Comparison of ENCODE assay signal across 9 mouse cellular contexts in genomic region chr14:39472146-39472751, GRCm38 (mm10). TPM values are rescaled to one million over a fixed set of nuclear protein-coding genes. Genes with fewer than 3 reads are reported as not detected.
DNase-seq lines count a peak whose midpoint lies in the region; ATAC-seq lines count a peak whose summit lies in the region.
"Had no signal": no experiment of that assay in that cellular context is flagged by ENCODE, and none has a peak within 500 bp of the region (broad histone marks: within the 10 kb centered on the region; RNA-seq: fewer than 3 reads in every experiment).

No protein-coding gene starts in this region.

- H3K9ac ChIP-seq in heart, embryonic 13.5 days: peak overlapping the region; percentile 48; the same call in 1 of the 2 replicates
- peak overlapping the region; percentile 84 for H3K9ac ChIP-seq in midbrain, embryonic 13.5 days (replicated peaks)

- no peak for ATAC-seq in heart, embryonic 13.5 days (ENCODE audit: extremely low read depth, insufficient number of reproducible peaks, low FRiP score, low TSS enrichment)
- peak; percentile 62 for ATAC-seq in midbrain, embryonic 13.5 days

- 3% methylated on average over 53 of the region's 56 CpGs for WGBS in heart, embryonic 13.5 days
- WGBS in forebrain, embryonic 10.5 days: under 1% methylated on average over 51 of the region's 56 CpGs
- under 1% methylated on average over 52 of the region's 56 CpGs for WGBS in midbrain, embryonic 13.5 days

- H3K4me1 ChIP-seq in heart, embryonic 13.5 days: peaks cover 20% of the 10 kb centered on the region
- H3K4me1 ChIP-seq in forebrain, embryonic 10.5 days: peaks cover 36% of the 10 kb centered on the region
- H3K4me1 ChIP-seq in midbrain, embryonic 13.5 days (replicated peaks): peaks cover 25% of the 10 kb centered on the region; the same call in 1 of the 2 replicates

- H3K4me2 ChIP-seq in heart, embryonic 13.5 days: peak overlapping the region; percentile 78
- peak overlapping the region; percentile 82 for H3K4me2 ChIP-seq in midbrain, embryonic 13.5 days (replicated peaks)

- H3K36me3 ChIP-seq in heart, embryonic 13.5 days: no peaks in the 10 kb centered on the region
- no peaks in the 10 kb centered on the region for H3K36me3 ChIP-seq in forebrain, embryonic 10.5 days (replicated peaks)
- no peaks in the 10 kb centered on the region for H3K36me3 ChIP-seq in midbrain, embryonic 13.5 days

- no peaks in the 10 kb centered on the region for H3K9me3 ChIP-seq in heart, embryonic 13.5 days
- H3K9me3 ChIP-seq in forebrain, embryonic 10.5 days: no peaks in the 10 kb centered on the region
- H3K9me3 ChIP-seq in midbrain, embryonic 13.5 days: no peaks in the 10 kb centered on the region

- peak overlapping the region; percentile 55 for H3K4me3 ChIP-seq in heart, embryonic 13.5 days
- H3K4me3 ChIP-seq in forebrain, embryonic 10.5 days: peak overlapping the region; percentile 66
- H3K4me3 ChIP-seq in midbrain, embryonic 13.5 days (replicated peaks): peak overlapping the region; percentile 76

- peaks cover 94% of the 10 kb centered on the region for H3K27me3 ChIP-seq in heart, embryonic 13.5 days (replicated peaks)
- H3K27me3 ChIP-seq in forebrain, embryonic 10.5 days (ENCODE audit: poor library complexity, severe bottlenecking): peaks cover 70% of the 10 kb centered on the region
- H3K27me3 ChIP-seq in midbrain, embryonic 13.5 days: peaks cover 34% of the 10 kb centered on the region
- H3K27me3 ChIP-seq: CH12.LX had no signal

- no peak for DNase-seq in heart, adult 8-10 months (ENCODE audit: low spot score)
- DNase-seq in brain, adult 2 months (ENCODE audit: low read depth, low spot score): peak; percentile 47
- DNase-seq in forebrain, embryonic 10.5 days (ENCODE audit: extremely low spot score, low spot score): no peak
- DNase-seq in layer of hippocampus, adult 9-11 months: peak; percentile 24
- DNase-seq in ovary, postnatal 14 days (ENCODE audit: low spot score): no peak
- DNase-seq in adrenal gland, adult 8-10 months: no peak

- no peak overlapping the region for H3K27ac ChIP-seq in heart, embryonic 13.5 days (replicated peaks)
- peak overlapping the region; percentile 82 for H3K27ac ChIP-seq in forebrain, embryonic 10.5 days
- peak overlapping the region; percentile 94 for H3K27ac ChIP-seq in midbrain, embryonic 13.5 days

RNA-seq across cellular contexts. Expression of gene Nrg3, which starts 0.6 kb away (rescaled TPM):
- polyA plus RNA-seq in heart, embryonic 13.5 days (2015; fragmentation: Nextera tagmentation; extraction: Ambion mirVana): 0.11 TPM in 1 of 2 replicates, not detected in the other
- total RNA-seq in heart, adult 8-10 months (2022): not detected
- 0.37 and 0.43 TPM in 2 replicates for polyA plus RNA-seq in forebrain, embryonic 10.5 days (2016; fragmentation: Nextera tagmentation; extraction: Ambion mirVana)
- polyA plus RNA-seq in midbrain, embryonic 13.5 days (2015; fragmentation: Nextera tagmentation; extraction: Ambion mirVana): 6.8 and 7.8 TPM in 2 replicates
- total RNA-seq in adrenal gland, adult 8-10 months (2022): 10 to 100 TPM in 1 of 4 experiments, 1 to 10 TPM in 3; 3.7 to 10.8 (median 6.6) TPM
- total RNA-seq: CH12.LX had no signal

Comparison
In these comparisons a context has a peak if more than half of its experiments do, and no peak if none do; other contexts are left out.
1. DNase-seq: peak in brain, adult 2 months (single experiment) and layer of hippocampus, adult 9-11 months (single experiment); none in heart, adult 8-10 months (single experiment), forebrain, embryonic 10.5 days (single experiment), ovary, postnatal 14 days (single experiment) and adrenal gland, adult 8-10 months (single experiment).
2. Peak in every context shown above with its lines, with median percentiles within 50 percentile points of each other: H3K4me3 ChIP-seq.